Mouse (Mus musculus): ENCODE measurements around the gene Ccdc34. TPM values are rescaled to one million over a fixed set of nuclear protein-coding genes. Genes with fewer than 3 reads are reported as not detected.

Gene Ccdc34
- 5.2 TPM for polyA plus RNA-seq (2017; shearing (Covaris generic))

DNA sequence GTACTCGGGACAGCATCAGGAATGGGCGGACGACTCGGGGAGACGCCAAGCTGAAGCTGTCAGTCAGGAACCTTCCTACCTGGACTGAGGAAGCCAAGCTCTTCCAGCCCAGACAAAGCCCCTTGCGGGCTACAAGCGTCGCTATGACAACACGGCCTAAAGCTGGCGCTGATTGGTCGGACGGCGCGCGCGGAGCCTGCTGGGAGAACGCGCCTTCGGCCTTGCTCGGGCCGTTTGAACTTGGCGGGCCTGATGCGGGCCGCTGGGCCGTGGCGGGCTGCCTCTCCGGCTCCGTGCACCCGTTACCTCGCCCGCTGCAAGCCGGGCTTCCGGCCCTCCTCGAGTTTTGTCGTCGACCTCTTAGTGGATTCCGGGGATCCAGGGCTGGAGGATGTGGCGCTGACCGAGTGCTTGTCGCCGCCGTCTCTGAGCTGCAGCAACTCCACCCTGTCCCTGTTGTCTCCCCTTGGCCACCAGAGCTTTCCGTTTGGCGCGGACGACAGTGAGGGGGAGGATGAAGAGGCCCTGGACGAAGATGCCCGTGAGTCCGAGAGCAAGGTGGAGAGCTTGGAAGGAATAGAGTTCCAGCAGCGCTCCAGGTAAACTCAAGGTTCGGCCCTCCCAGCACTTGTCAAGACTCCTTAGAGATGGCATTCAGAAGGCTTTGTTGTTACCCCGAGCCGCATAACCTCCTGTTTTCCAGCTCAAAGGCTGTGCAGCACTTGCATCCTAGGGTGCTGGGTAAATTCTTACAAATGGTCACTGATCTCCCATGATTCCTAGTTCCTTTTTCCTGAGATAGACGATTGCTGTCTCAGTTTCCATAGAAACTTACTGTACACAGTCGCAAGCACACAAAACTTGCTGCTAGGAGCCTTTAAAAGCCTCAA, at the start of gene Ccdc34:
TSS of gene Ccdc34 (plus strand) at position 202 of the 890 bp plus-strand sequence.

Other genes starting within 250 kb of the Ccdc34 start
- gene Lin7c, start 127.0 kb upstream of the Ccdc34 start, polyA plus RNA-seq (2017; shearing (Covaris generic)), result 54.1 TPM
- 0.42 TPM for gene Lgr4, start 100.2 kb upstream of the Ccdc34 start, polyA plus RNA-seq (2017; shearing (Covaris generic))

Data from CD4-positive, CD25-positive, alpha-beta regulatory T cell (primary cell).